Mouse (Mus musculus) urinary bladder, postnatal 4 days (tissue): Measurements from ENCODE around the gene Igf2bp3.

Source experiments
- DNase-seq, 2 experiments: peaks; one replicate each; pipeline ENCODE4 v3.0.0; 2021 to 2022; ENCODE audit warnings: low spot score in 2 of 2

The Igf2bp3 gene

DNA sequence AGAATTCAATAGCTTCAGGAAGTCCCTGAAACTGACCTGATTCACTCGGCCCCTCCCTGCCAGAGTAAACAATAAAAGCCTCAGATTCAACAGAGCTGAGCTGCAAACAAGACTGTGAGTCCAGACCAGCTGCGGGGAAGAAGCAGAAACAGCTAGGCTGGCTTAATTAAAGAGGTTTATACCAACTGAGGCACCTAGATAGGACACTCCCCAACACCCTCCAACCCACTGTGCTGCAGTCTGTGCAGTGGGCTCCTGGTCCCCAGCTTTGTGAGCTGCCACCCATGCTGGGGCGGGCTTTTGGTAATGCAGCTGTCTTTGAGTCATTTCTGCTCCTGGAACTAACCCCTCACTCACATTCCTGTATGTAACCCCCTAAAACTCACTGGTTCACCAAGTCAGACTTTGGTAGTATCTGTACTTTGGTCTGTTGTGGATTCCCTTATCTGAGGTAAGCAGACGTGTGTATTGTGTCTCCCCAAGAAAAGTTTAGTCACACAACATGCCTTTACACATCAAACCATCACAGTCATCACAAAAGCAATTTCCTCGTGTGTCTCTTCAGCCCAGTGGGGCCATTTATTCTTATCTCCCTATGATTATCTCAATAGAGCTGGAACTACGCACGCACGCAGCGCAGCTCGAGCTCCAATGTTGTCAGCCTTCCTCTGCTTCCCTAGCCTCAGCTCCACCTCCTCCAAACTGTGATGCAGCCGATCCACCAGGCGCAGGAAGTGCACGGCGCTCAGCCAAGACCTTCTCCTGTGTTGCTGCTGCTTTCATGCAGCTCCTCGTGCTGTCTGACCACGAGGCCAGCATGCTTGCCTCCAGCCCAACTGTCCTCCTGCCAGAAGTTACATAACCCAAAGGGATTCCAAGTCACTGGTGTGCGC is 76.4 kb downstream of the Igf2bp3 start:
- DNase-seq, result no peak

GRCm38 (mm10) chr6:49136739-49137138 is 78.0 kb downstream of the Igf2bp3 start:
- DNase-seq, result no peak

GRCm38 (mm10) chr6:49132352-49133090 is 82.2 kb downstream of the Igf2bp3 start:
- DNase-seq, result no peak

GRCm38 (mm10) chr6:49131855-49132254 is 82.9 kb downstream of the Igf2bp3 start:
- DNase-seq, result no peak

GRCm38 (mm10) chr6:49130328-49130727 is 84.4 kb downstream of the Igf2bp3 start:
- DNase-seq, result no peak

DNA sequence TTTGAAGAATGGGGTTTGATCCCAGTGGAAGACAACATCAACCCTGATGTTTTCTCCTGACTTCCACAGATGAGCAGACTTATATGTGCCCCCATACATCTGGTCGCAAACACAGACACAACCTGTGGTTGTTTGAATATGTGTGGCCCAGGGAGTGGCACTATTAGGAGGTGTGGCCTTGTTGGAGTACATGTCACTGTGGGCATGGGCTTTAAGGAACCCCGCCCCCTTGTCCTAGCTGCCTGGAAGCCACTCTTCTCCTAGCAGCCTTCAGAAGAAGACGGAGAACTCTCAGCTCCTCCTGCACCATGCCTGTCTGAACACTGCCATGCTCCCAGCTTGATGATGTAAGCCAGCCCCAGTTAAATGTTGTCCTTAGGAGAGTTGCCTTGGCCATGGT is 94.4 kb downstream of the Igf2bp3 start:
- no peak for DNase-seq

GRCm38 (mm10) chr6:49119462-49120135 is 95.2 kb downstream of the Igf2bp3 start:
- DNase-seq, result no peak

DNA sequence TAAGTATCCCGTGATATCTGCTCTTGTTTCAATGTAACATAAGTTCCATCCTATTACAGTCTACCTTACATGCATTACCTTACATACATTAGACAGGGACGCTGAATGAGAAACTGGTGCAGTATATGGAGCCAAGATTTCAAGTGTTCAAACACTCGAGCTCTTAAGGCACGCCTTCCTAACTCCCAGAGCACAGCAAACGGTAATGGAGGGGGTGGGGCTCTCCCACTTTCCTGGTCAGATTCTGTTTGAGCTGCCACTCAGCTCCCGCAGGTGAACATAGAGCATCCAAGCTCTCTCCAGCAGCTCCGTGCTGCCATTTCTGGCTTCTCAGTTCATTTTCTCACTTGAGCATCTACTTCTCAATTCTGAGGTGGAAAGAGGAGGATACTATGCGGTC is 96.3 kb downstream of the Igf2bp3 start:
- DNase-seq, result no peak

- no peak for DNase-seq
Observed at GRCm38 (mm10) chr6:49116241-49116640, 98.5 kb downstream of the Igf2bp3 start.

GRCm38 (mm10) chr6:49115550-49115949 is 99.2 kb downstream of the Igf2bp3 start:
- DNase-seq, result no peak

DNA sequence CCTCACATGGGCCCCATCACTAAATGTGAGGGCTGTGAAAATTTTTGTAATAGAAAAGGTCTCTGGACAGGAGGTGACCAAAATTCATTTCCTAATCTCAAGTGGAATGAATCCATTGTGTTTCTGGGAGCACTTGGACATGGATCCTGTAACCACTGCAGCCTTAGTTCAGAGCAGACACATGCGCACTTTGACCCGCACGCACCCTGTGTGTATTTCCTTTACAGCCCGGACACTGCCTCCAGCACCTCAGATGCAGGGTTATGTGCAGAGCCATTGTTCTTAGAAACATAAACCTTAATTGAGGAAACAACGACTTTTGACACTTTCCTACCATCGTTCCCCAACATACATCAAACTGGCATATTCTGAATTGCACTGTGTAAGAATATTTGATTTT is 100.3 kb downstream of the Igf2bp3 start:
- no peak for DNase-seq

- DNase-seq, result no peak
Observed at GRCm38 (mm10) chr6:49113895-49114294, 100.9 kb downstream of the Igf2bp3 start.

- no peak for DNase-seq
Observed at GRCm38 (mm10) chr6:49109196-49109595, 105.6 kb downstream of the Igf2bp3 start.

DNA sequence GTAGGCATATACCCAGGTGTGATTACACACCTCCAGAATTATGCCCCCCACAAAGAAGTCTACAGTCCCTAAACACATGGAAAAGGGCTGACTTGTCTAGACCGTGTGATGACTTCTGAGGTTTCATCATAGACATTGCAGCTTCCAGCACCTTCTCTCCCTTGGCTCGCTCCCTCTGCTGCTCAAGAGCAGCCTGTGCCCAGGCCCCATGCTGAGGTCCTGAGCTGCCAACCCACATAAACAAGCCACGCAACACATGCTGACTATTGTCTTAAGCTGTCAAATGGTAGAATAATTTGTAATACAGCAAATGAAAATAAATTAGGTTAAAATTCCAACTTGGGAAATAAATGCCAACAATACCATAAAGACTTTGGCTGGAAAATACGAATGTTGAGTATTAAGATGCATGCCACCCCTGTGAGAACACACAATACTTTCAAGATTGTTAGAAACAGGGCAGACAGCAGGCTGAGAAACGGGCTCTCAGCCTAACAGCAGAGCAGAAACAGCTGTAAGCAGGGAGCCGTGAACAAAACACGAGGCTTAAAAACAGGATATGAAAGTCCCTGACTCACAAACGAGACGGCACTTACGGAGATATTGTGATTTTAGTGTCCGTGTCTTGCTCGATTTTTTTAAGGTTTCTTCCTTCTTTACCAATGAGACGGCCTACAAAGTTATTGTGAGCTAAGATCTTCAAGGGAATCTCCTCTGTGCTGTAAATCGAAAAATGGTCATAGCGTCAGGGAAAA is 107.8 kb downstream of the Igf2bp3 start:
- no peak for DNase-seq

- no peak for DNase-seq
Observed at GRCm38 (mm10) chr6:49099086-49099485, 115.7 kb downstream of the Igf2bp3 start.

DNA sequence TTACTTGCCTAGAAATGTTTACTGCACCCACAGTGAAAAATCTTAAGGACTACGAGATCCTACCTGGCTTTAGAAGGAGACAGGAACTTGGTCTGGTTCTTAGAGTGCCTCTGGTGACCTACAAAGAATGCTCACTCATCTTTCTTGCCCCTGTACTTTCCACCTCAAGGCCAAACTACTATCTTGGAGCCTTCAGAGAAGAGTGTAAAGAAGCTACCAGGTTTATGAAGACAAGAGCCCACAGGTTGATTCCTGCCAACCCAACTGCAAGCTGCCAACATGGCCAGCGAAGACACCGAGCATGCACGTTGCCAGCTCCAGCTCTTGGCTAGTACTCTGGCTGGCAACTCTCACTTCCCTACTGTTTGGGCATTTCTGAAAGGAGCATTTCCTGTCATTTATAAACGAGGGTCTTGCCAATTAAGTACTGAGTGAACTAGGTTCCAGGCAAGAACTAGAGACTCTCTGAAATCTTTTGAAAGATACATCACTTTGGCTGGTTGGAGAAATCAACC is 117.1 kb downstream of the Igf2bp3 start:
- DNase-seq, result no peak

DNA sequence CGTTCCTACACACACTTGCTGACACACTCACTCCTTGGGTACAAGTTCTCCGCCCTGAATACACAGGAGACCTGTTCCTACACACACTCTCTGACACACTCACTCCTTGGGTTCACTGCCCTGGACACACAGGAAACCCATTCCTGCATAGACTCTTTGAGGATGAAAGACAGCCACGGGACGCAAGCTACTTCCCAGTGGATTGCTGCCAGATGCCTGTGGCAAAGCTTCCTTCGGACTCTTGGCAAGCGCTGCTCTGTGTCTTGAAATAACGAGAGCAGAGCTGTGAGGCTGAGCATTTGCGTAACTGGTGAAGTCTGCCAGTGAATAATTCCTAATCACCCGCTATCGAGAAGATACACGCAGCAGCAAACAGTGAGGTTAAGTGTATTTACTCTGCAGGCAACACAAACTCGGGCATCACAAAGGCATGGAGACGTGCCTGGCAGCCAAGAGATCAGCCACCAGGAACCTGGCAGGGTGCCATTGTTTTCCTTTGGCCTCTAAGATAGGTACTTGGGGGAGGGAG is 117.8 kb downstream of the Igf2bp3 start:
- peak; percentile 66 to 73 for DNase-seq

GRCm38 (mm10) chr6:49096421-49096820 is 118.3 kb downstream of the Igf2bp3 start:
- peak in 1 of 2 experiments; percentile 42 for DNase-seq

DNA sequence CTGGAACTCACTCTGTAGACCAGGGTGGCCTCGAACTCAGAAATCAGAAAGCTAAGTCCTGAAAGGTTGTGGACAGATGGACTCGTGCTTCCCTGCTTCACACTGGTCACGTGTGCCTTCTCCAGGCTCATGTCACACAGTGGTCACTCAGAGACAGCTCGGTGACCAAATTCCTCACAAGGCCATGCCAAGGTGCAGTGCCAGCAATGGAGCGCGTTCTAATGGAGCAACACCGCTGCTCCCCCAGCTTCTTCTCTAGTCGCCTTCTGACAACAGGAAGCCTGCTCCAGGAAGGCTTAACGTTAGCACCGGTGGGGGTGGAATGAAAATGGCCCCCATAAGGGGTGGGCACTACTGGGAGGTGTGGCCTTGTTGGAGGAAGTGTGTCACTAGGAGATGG is 119.8 kb downstream of the Igf2bp3 start:
- no peak for DNase-seq

DNA sequence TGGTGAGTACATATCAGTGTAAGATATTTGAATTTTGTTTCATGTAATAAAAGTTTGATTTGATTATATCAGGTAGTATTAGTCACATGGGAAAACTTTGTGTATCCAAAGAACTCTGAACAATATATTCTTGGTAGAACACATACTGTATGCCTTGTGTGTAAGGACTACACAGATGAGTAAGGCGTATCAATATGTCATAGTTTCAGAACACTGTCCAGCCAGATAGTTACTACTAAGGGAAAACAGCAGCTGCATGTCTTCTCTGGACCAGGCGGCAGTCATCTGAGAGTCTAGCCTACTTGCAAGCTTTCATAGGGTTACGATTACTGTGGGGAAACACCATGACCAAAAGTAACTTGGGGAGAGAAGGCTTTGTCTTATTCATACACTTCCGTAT is 131.7 kb downstream of the Igf2bp3 start:
- no peak for DNase-seq

- DNase-seq, result no peak
Observed at GRCm38 (mm10) chr6:49079313-49079712, 135.4 kb downstream of the Igf2bp3 start.
